Mouse (Mus musculus) urinary bladder, postnatal 36 days (tissue): ENCODE results near the gene Dgcr6.

Experiments used
- DNase-seq, 2 experiments: peaks; one replicate each; pipeline ENCODE4 v3.0.0; 2022; ENCODE audit warnings: low spot score in 2 of 2, mixed read lengths in 1 of 2

The Dgcr6 gene

DNA sequence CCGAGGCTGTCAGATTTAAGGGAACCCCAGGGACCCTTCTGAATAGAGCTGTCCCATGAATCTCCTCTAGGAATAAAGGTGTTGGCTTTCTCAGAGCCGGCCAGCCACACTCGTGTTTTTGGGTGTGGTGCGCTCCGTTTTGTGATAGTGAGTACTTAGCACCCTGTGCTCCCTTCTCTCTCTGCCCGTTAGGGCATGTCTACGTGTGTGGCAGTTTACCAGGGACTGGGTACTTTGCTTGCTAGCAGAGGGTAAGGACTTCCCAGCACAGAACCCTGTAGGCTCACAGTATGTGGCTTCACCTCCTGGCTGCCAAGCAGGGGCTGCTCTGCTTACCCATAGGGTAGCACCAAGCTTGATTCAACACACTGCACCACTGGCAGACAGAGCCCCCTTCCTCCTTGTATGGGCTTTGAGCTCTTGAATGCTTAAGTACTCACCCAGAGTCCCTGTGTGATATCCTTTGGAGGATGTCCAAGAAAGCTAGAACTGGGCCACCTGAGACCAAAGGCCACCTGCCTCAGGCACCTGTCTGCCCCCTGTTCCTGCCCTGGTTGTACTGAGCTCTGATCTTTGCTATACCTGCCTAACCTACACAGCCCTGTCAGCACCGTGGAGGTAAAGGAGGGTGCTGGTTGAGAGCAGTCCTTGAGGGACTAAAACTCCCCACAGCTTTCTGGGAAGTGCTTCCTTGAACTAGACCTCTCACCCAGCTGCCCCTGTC lies 16.2 kb downstream of the Dgcr6 start:
- DNase-seq = no peak

DNA sequence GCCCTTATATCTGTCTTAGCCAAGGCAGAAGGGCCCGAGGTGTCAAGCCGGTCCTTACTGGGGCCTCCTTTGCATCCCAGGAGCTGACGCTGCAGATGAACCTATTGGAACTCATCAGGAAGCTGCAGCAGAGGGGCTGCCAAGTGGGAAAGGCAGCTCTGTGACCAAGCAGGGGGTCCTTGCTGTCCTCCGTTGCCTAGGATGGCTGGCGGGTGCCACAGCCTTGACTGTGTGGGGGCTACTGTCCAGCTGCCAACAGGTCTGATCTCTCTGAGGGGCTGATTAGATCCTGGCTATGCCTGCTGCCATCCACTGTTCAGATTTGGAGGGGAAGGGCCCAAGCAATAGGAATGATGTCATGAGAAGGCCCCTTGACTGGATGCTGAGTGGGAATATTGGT lies 18.1 kb downstream of the Dgcr6 start:
- no peak for DNase-seq

GRCm38 (mm10) chr16:18072089-18072488 lies 19.4 kb downstream of the Dgcr6 start:
- no peak for DNase-seq

- DNase-seq = no peak
These were observed 20.8 kb downstream of the Dgcr6 start for GRCm38 (mm10) chr16:18073259-18073962.

DNA sequence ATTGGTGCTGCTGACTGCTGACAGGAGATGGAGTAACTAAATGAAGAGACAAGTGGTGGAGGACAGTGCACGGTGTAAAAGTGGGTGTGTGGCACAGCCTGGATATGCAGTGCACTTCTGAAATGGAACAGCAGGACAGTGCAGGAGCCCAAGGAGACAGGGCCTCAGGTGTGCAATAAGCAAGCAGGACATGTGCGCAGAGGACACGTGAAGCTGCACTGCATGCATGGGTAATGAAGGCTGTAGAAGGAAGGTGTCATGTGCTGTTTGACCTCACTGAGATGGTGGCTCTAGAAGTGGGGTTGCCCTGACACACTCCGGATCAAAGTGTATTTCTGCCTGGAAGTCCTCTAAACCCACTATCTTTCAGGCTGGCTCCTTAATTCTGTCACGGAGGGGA lies 22.0 kb downstream of the Dgcr6 start:
- DNase-seq = no peak

DNA sequence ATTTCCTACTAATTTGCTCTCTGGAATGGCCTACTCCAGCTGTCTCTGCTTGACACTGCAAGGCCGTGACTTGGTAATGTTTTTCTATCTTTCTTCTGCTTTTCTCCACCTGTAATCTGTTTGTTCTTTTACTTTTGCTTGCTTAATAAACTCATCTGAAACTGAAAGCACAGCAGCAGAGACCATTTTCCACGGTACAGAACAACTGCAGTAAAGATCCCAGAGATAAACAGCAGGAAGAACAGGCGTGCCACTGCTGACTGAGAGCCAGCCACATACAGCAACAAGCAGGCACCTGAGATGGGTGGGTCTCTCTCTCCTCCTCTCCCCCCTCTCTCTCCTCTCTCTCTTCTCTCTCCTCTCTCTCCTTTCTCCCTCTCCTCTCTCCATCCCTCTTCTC lies 22.5 kb downstream of the Dgcr6 start:
- peak in 1 of 2 experiments; percentile 34 for DNase-seq

GRCm38 (mm10) chr16:18078314-18079015 lies 25.8 kb downstream of the Dgcr6 start:
- DNase-seq = no peak

DNA sequence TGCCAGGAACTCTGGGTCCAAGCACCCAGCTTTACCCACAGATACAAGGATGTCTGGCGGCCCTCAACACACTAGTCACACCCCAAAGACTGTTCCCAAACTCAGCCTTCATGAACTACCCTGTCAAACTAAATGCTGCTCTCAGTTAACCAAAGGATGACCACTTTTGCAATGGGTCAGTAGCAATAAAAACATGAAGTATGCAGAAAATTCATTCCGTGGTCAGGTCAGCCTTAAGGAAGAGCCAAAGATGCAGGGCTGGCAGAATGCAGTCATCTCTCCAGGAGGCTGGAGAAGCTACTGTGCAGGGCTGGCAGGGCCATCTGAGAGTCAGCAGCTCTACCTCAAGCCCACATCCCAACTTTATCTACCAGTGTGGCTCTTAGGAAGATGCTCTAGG lies 26.6 kb downstream of the Dgcr6 start:
- DNase-seq = no peak

GRCm38 (mm10) chr16:18080171-18080570 lies 27.5 kb downstream of the Dgcr6 start:
- DNase-seq = no peak

DNA sequence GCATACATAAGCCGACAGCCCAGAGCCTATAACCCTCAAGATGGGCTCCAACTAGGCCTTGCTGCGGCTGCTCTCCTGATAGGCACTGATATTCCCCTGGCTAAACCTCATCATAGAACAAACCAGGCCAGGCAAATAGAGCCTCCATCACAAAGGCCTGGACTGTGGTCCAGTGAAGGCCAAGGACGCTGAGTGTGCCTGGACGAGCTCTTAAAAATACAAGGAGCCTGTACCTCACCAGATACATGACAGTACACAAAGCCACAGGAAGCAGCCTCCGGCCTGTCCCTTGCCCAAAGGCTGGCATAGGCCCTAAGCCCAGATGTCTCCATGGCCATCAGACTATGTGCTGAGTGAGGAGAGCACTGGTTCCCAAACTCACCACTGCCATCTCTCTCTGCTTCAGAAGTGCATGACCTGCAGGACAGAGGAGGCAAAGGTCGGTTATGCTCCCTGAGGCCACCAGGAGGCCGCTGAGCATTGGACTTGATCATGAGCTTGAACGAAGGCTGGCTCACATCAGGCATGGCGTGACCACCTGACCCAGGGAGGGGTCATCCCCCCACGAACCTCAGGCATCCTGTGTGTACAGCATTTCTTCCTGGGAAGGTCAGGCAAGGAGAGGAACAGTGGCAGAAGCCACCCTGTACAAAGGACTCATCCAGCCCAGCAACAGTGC lies 28.6 kb downstream of the Dgcr6 start:
- DNase-seq = no peak

- no peak for DNase-seq
These were observed 29.6 kb downstream of the Dgcr6 start for GRCm38 (mm10) chr16:18082291-18082690.

- DNase-seq = peak in 1 of 2 experiments; percentile 66
These were observed 30.7 kb downstream of the Dgcr6 start for GRCm38 (mm10) chr16:18083231-18083951.

GRCm38 (mm10) chr16:18084262-18084661 lies 31.6 kb downstream of the Dgcr6 start:
- no peak for DNase-seq

GRCm38 (mm10) chr16:18087101-18087500 lies 34.4 kb downstream of the Dgcr6 start:
- no peak for DNase-seq

DNA sequence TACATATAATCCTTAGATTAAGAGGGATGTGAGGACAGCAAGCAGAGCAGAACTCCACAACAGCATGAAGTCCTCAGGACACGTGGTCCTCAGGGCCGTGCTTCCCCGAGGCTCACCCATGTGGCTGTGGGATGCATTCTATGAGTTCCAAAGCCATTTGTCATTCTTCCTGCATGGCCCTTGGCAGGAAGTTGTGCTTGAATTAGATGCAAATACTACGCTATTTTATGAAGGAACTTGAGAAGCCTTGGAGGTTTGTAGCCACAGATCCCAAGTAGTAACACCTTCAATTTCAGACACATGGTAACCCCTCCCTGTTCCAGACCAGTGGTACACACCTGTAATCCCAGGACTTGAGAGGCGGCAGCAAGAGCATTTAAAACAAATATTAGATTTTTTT lies 43.7 kb downstream of the Dgcr6 start:
- no peak for DNase-seq

GRCm38 (mm10) chr16:18102816-18103215 lies 50.2 kb downstream of the Dgcr6 start:
- no peak for DNase-seq

DNA sequence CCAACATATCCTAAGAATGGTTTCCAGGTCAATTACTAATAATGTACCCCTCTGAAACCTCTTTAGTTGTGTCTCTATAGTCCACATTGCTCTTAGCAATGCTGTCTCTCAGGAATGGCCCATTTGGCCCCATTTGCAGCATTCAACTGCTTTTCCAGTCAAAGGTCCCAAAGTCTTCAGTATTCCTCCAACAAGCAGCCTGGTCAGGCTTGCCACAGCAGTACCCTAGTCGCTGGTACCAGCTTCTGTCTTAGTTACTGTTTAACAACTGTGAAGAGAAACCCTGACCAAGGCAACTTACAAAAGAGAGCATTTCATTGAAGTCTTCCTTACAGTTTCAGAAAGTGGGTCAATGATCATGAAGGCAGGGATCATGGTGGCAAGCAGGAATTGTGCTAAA lies 50.7 kb downstream of the Dgcr6 start:
- no peak for DNase-seq

- no peak for DNase-seq
These were observed 51.1 kb downstream of the Dgcr6 start for GRCm38 (mm10) chr16:18103808-18104207.

- peak; percentile 73 to 74 for DNase-seq
These were observed 55.7 kb downstream of the Dgcr6 start for GRCm38 (mm10) chr16:18108221-18108966.

- no peak for DNase-seq
These were observed 58.4 kb downstream of the Dgcr6 start for GRCm38 (mm10) chr16:18111042-18111441.

DNA sequence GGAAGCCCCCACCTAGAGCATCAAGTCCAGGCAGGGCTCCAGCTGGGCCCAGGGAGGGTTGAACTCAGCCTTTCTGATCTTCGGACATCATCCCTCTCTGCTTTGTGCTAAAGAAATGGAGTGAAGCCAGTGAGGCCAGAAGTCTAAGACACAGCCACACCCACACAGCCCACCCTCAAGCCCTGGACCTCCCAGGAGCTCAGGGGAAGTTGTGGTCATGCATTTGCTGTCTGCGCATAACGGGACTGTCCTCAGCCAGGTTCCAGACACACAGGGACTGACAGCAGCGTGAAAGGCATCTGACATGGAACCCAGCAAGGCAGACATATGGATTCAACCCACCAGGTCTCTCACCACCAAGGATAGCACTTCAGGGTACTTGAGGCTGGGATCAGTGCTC lies 63.8 kb downstream of the Dgcr6 start:
- no peak for DNase-seq
